Mouse (Mus musculus) limb, embryonic 14.5 days (tissue): ENCODE data around the gene Myb. TPM values are rescaled to one million over a fixed set of nuclear protein-coding genes. Genes with fewer than 3 reads are reported as not detected.

Experiments
- ATAC-seq: fragments of 200-750 bp; cut with Nextera tagmentation; 2 replicates; pipeline ENCODE4 v1.8.0; 2017; ENCODE audit warnings: low read depth, moderate number of reproducible peaks, moderate TSS enrichment; ENCODE audit not compliant: low FRiP score
- DNase-seq: peaks from one replicate; pipeline ENCODE4 v3.0.0-alpha.2; 2015; ENCODE audit warnings: low spot score
- H3K27ac ChIP-seq: fragments of 300-500 bp; sonication (generic); replicated peaks from 2 replicates; pipeline ENCODE4 v1.5.1; 2014; ENCODE audit warnings: low read depth, mild to moderate bottlenecking, low read length, moderate library complexity, mixed read lengths
- H3K27me3 ChIP-seq: fragments of 300-500 bp; sonication (generic); 2 replicates; pipeline ENCODE4 v1.6.1; 2014; ENCODE audit warnings: low read length, mixed read lengths; ENCODE audit not compliant: control insufficient read depth, insufficient read depth
- H3K36me3 ChIP-seq: fragments of 300-500 bp; sonication (generic); 2 replicates; pipeline ENCODE4 v1.6.1; 2014; ENCODE audit warnings: mild to moderate bottlenecking, low read length, moderate library complexity, mixed read lengths; ENCODE audit not compliant: control insufficient read depth, insufficient read depth
- H3K4me1 ChIP-seq: fragments of 300-500 bp; sonication (generic); 2 replicates; pipeline ENCODE4 v1.6.1; 2014; ENCODE audit warnings: antibody characterized with exemption, low read length, mixed read lengths; ENCODE audit not compliant: control insufficient read depth, insufficient read depth
- H3K4me2 ChIP-seq: fragments of 300-500 bp; sonication (generic); replicated peaks from 2 replicates; pipeline ENCODE4 v1.6.1; 2014; ENCODE audit warnings: low read depth, mild to moderate bottlenecking, low read length, moderate library complexity; ENCODE audit not compliant: severe bottlenecking
- H3K4me3 ChIP-seq: fragments of 300-500 bp; sonication (generic); replicated peaks from 2 replicates; pipeline ENCODE4 v1.5.1; 2014; ENCODE audit warnings: low read length
- H3K9ac ChIP-seq: fragments of 300-500 bp; sonication (generic); 2 replicates; pipeline ENCODE4 v1.6.1; 2014; ENCODE audit warnings: mild to moderate bottlenecking, low read depth, low read length, moderate library complexity; ENCODE audit not compliant: severe bottlenecking
- H3K9me3 ChIP-seq: fragments of 300-500 bp; sonication (generic); 2 replicates; pipeline ENCODE4 v1.6.1; 2016; ENCODE audit warnings: low read length; ENCODE audit not compliant: control insufficient read depth
- POLR2A ChIP-seq: fragments of 200-500 bp; IDR thresholded peaks from 2 replicates; pipeline ENCODE4 v1.8.0; 2012; ENCODE audit warnings: inconsistent platforms, mild to moderate bottlenecking, moderate library complexity, borderline replicate concordance; ENCODE audit not compliant: insufficient read depth, insufficient read length; ENCODE audit errors: extremely low read depth
- WGBS: fragments of 180-500 bp; shearing (Covaris S2); extraction: QIAGEN DNeasy Blood & Tissue Kit; methylation state at CpG from one replicate; pipeline ENCODE4 v1.1.7; 2014; 5-methylcytosine and 5-hydroxymethylcytosine counted together
- polyA plus RNA-seq, 2 experiments: library from polyadenylated mRNA; depleted of rRNA in 1 of 2; stranded (reverse) in 1 of 2; unstranded in 1 of 2; fragments of >200 nt; fragmentation: Nextera tagmentation in 1 of 2; extraction: Ambion mirVana in 1 of 2; gene quantifications; 2 replicates each; pipeline versions ENCODE4 v1.2.1 to v1.2.3; 2012 to 2014

The Myb gene
- polyA plus RNA-seq, 2 experiments = 2.7 to 4.0 TPM

- DNase-seq (no peak), ATAC-seq (no peak)
- H3K4me2 ChIP-seq = no peak overlapping the region
- no peaks in the 10 kb centered on the region for H3K4me1 ChIP-seq
- H3K36me3 ChIP-seq = no peaks in the 10 kb centered on the region
- H3K9ac ChIP-seq = no peak overlapping the region
- H3K27me3 ChIP-seq = no peaks in the 10 kb centered on the region
- H3K4me3 ChIP-seq = no peak overlapping the region
- no peak for TF ChIP-seq POLR2A
- H3K9me3 ChIP-seq = no peaks in the 10 kb centered on the region
- no peak overlapping the region for H3K27ac ChIP-seq
- 91% methylated on average over 3 of the region's 3 CpGs for WGBS
These were observed 42.7 kb upstream of the Myb start for GRCm38 (mm10) chr10:21203461-21203860.

DNA sequence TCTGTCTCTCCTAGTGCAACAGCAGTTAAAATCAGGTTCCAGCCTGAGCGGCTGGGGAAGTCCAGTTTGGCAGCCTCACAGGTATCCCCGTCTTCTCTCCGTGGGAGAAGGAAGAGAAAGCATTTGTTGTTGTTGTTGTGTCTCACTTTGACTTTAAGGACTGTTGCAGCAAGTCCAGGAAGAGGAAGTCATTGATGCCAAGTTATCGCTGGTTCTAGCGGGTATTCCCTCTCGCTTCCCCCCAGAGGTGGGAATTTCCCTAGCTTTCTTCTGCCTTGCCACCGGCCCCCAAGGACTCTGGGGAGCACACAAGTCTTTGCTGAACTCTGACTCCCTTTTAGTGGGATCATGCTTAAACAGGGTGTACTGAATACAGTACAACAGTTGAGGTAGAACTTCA is 40.0 kb upstream of the Myb start:
- no peak for ATAC-seq

GRCm38 (mm10) chr10:21200322-21200721 is 39.5 kb upstream of the Myb start:
- no peak for TF ChIP-seq POLR2A
- Histone ChIP-seq H3K27ac (no peak overlapping the region), H3K4me1 (peaks cover 3% of the 10 kb centered on the region; the same call in 1 of the 2 replicates), H3K27me3 (no peaks in the 10 kb centered on the region), H3K36me3 (no peaks in the 10 kb centered on the region), H3K9me3 (no peaks in the 10 kb centered on the region), H3K4me3 (no peak overlapping the region), H3K4me2 (no peak overlapping the region), H3K9ac (no peak overlapping the region)
- ATAC-seq = no peak
- no peak for DNase-seq

More for the DNA sequence above, 40.0 kb upstream of the Myb start:
- H3K4me3 ChIP-seq = no peak overlapping the region
- WGBS = 81% methylated on average over 7 of the region's 7 CpGs
- H3K27me3 ChIP-seq = no peaks in the 10 kb centered on the region
- H3K9me3 ChIP-seq = no peaks in the 10 kb centered on the region
- H3K9ac ChIP-seq = no peak overlapping the region
- TF ChIP-seq POLR2A = no peak
- peaks cover 3% of the 10 kb centered on the region; the same call in 1 of the 2 replicates for H3K4me1 ChIP-seq
- H3K4me2 ChIP-seq = no peak overlapping the region
- no peak overlapping the region for H3K27ac ChIP-seq
- DNase-seq = no peak
- H3K36me3 ChIP-seq = no peaks in the 10 kb centered on the region

- no peaks in the 10 kb centered on the region for H3K36me3 ChIP-seq
- ATAC-seq (no peak), DNase-seq (no peak)
- no peak overlapping the region for H3K4me2 ChIP-seq
- TF ChIP-seq POLR2A = no peak
- H3K9me3 ChIP-seq = no peaks in the 10 kb centered on the region
- H3K27ac ChIP-seq = no peak overlapping the region
- H3K9ac ChIP-seq = no peak overlapping the region
- no peaks in the 10 kb centered on the region for H3K27me3 ChIP-seq
- WGBS = 79% methylated on average over 8 of the region's 8 CpGs
- H3K4me3 ChIP-seq = no peak overlapping the region
- H3K4me1 ChIP-seq = peaks cover 3% of the 10 kb centered on the region
These were observed 35.9 kb upstream of the Myb start for GRCm38 (mm10) chr10:21196646-21197116.

- ATAC-seq (no peak), DNase-seq (peak; percentile 18)
- WGBS = 4% methylated on average over 8 of the region's 8 CpGs
- Histone ChIP-seq H3K27ac (no peak overlapping the region), H3K4me1 (peaks cover 3% of the 10 kb centered on the region), H3K27me3 (no peaks in the 10 kb centered on the region), H3K4me3 (no peak overlapping the region), H3K4me2 (no peak overlapping the region), H3K9ac (no peak overlapping the region), H3K9me3 (no peaks in the 10 kb centered on the region), H3K36me3 (no peaks in the 10 kb centered on the region)
- TF ChIP-seq POLR2A = no peak
These were observed 34.8 kb upstream of the Myb start for GRCm38 (mm10) chr10:21195597-21195996.

DNA sequence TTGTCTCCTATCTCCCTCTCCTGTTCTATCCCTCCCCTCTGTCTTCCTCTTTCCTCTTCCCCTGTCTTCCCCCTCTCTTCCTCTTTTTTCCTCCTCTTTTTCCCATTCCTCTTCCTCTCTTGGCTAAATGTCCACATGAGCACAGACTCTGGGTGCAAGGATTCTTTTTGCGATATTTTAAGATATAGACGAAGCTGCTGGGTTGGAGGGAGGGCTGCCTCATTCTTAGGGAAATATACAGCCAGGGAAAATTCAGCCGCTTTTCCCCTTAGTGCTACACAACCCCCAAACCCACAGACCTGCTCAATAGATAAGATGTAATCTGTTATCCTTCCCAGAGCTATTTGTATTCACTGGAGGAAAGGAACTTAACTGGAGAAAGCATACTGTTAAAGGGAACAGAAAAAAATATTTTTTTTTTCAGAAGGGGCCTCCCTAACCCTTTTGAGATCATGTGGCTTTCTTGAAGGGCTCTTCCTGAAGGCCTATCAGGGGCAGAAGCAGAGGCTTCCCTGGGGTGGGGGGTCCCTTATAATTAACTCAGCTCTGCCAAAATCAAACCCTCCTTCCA is 33.2 kb upstream of the Myb start:
- Histone ChIP-seq H3K9me3 (no peaks in the 10 kb centered on the region), H3K9ac (no peak overlapping the region), H3K4me2 (no peak overlapping the region), H3K4me3 (no peak overlapping the region), H3K36me3 (no peaks in the 10 kb centered on the region), H3K27me3 (no peaks in the 10 kb centered on the region), H3K4me1 (peaks cover 3% of the 10 kb centered on the region), H3K27ac (no peak overlapping the region)
- WGBS = 70% methylated on average over 3 of the region's 3 CpGs
- ATAC-seq = no peak
- no peak for DNase-seq
- TF ChIP-seq POLR2A = no peak
